Mouse (Mus musculus) gastrocnemius, adult 8-10 months (tissue): ENCODE measurements around the gene Schip1. TPM values are rescaled to one million over a fixed set of nuclear protein-coding genes. Genes with fewer than 3 reads are reported as not detected.

Source experiments
- DNase-seq, 2 experiments: peaks; one replicate each; pipeline ENCODE4 v3.0.0; 2022; ENCODE audit warnings: low spot score in 2 of 2
- total RNA-seq, 4 experiments: library from RNA; stranded (reverse); gene quantifications; 2 replicates each; pipeline ENCODE4 v1.2.4; 2022

The Schip1 gene
- total RNA-seq, 4 experiments from 2014 or later: 90.4 to 99.0 (median 92.9) TPM

GRCm38 (mm10) chr3:68659996-68660395 is 595.4 kb downstream of the Schip1 start:
- no peak for DNase-seq

DNA sequence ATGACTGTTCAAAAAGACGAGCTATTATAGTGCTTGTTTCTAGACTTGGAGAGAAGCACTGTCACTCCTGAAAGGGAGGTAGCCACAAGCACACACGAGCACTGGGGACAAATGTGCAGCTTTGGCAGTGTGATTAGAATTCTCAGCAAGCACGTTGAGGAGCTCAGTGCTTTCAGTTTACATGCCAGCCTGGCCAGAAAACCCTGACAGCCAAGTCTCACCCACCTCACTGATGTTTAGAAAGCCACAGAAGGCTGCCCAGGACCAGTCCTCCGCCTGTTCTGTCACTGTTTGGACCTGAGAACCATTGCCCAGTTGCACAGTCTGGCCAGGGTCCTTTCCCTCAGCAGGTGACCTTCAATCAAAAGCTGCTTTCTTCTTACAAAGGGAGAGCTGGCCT is 595.9 kb downstream of the Schip1 start:
- no peak for DNase-seq

- no peak for DNase-seq
Observed at GRCm38 (mm10) chr3:68662386-68662785, 597.8 kb downstream of the Schip1 start.

DNA sequence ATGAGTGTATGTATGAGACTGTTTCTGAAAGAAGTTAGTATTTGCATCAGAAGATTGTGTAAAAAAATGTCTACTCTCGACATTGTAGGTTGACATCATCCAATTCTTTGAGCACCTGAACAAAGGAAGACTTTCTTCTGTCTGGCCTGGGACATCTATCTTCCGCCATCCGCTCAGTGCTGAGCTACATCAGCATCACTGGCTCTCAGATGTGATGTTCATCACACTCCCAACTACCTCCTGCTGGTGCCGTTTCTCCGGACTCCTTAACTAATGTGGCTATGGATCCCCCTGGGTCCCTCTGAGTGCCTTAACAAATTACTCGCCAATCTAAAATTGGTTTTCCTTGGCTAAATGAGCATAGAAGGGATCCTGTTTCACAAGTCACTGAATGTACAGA is 599.7 kb downstream of the Schip1 start:
- no peak for DNase-seq

GRCm38 (mm10) chr3:68666377-68666776 is 601.8 kb downstream of the Schip1 start:
- no peak for DNase-seq

DNA sequence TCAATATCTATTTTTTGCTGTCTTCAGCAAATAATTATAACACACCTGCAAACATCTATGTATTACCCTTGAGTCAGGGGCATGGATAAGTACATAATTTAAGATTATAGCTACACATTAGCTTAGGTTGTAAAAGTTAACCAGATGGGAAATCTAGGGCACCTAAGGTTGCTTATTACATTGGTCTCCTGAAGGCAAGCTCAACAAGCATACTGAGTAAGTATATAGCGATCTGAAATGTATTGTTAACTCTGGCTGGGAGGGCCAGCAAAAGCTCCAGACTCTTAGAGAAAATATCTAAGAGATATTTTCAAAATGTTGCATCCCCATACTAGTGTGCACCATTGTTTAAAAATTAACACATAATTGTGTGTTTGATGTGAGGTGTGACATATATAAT is 603.2 kb downstream of the Schip1 start:
- DNase-seq: no peak

DNA sequence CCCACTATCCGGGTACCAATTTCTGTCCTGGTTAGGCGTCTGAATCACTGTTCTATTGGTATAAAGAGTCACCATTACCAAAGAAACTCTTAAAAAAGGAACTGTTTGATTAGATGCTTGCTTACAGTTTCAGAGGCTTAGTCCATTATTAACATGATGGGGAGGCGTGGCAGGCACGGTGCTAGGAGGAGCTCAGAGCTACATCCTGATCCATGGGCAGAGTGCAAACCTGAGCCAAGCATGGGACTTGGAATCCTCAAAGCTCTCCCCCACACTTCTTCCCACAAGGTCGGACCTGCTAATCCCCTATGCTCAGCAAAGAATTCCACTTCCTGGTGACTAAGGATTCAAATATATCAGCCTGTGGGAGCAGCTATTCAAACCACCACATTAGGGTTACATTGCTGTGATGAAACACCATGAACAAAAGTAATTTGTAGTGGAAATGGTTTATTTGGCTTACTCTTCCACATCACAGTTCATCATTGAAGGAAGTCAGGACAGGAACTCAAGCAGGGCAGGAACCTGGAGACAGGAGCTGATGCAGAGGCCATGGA is 604.9 kb downstream of the Schip1 start:
- no peak for DNase-seq

DNA sequence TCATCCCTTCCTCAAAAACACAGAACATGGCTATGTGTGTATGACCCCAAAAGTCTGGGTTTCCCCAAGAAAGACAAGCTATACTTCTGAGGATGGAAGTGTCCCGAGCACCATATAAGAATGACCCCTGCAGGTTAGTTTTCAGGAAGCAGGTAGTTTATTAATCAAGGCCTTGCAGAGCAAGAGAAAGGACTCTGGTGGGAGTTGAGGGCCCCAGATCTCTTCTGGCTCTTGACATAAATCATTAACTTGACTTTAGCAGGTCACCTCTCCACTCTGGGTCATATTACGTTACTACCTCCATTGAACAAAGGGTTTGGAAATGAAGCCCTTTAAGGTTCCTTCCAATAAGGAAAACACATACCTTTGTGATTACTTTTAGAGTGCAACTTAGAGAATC is 610.1 kb downstream of the Schip1 start:
- no peak for DNase-seq

GRCm38 (mm10) chr3:68675216-68675835 is 610.7 kb downstream of the Schip1 start:
- no peak for DNase-seq

Other genes starting within 250 kb of the Schip1 start
- not detected for gene Iqcj, start 172.6 kb upstream of the Schip1 start, total RNA-seq
- not detected for gene Iqschfp, start 172.6 kb upstream of the Schip1 start, total RNA-seq